Mouse (Mus musculus) embryonic facial prominence, embryonic 14.5 days (tissue): ENCODE data around the gene Traf7. TPM values are rescaled to one million over a fixed set of nuclear protein-coding genes. Genes with fewer than 3 reads are reported as not detected.
A peak's percentile ranks its signal among the peaks of the same experiment; 100 is the strongest.

Source experiments
- ATAC-seq: fragments of 200-750 bp; cut with Nextera tagmentation; 2 replicates; pipeline ENCODE4 v1.8.0; 2017; ENCODE audit warnings: low read depth, moderate number of reproducible peaks, moderate TSS enrichment
- DNase-seq: peaks from one replicate; pipeline ENCODE4 v3.0.0-alpha.2; 2015; ENCODE audit warnings: low spot score
- H3K27ac ChIP-seq: fragments of 300-500 bp; sonication (generic); replicated peaks from 2 replicates; pipeline ENCODE4 v1.5.1; 2014; ENCODE audit warnings: low read depth, mild to moderate bottlenecking, low read length, moderate library complexity
- H3K27me3 ChIP-seq: fragments of 300-500 bp; sonication (generic); replicated peaks from 2 replicates; pipeline ENCODE4 v1.6.1; 2014; ENCODE audit warnings: low read length; ENCODE audit not compliant: control insufficient read depth, insufficient read depth
- H3K36me3 ChIP-seq: fragments of 300-500 bp; sonication (generic); 2 replicates; pipeline ENCODE4 v1.6.1; 2014; ENCODE audit warnings: low read length, mixed read lengths; ENCODE audit not compliant: control insufficient read depth, insufficient read depth
- H3K4me1 ChIP-seq: fragments of 300-500 bp; sonication (generic); 2 replicates; pipeline ENCODE4 v1.6.1; 2014; ENCODE audit warnings: antibody characterized with exemption, low read length; ENCODE audit not compliant: control insufficient read depth, insufficient read depth
- H3K4me2 ChIP-seq: fragments of 300-500 bp; sonication (generic); 2 replicates; pipeline ENCODE4 v1.6.1; 2014; ENCODE audit warnings: low read depth, mild to moderate bottlenecking, low read length, moderate library complexity, mixed read lengths
- H3K4me3 ChIP-seq: fragments of 300-500 bp; sonication (generic); 2 replicates; pipeline ENCODE4 v1.5.1; 2014; ENCODE audit warnings: low read depth, mild to moderate bottlenecking, low read length
- H3K9ac ChIP-seq: fragments of 300-500 bp; sonication (generic); 2 replicates; pipeline ENCODE4 v1.6.1; 2014; ENCODE audit warnings: low read depth, mild to moderate bottlenecking, low read length, moderate library complexity, mixed read lengths
- H3K9me3 ChIP-seq: fragments of 300-500 bp; sonication (generic); 2 replicates; pipeline ENCODE4 v1.6.1; 2016; ENCODE audit warnings: low read length; ENCODE audit not compliant: control insufficient read depth
- WGBS: fragments of 180-500 bp; shearing (Covaris S2); extraction: QIAGEN DNeasy Blood & Tissue Kit; methylation state at CpG from one replicate; pipeline ENCODE4 v1.1.7; 2014; 5-methylcytosine and 5-hydroxymethylcytosine counted together
- polyA plus RNA-seq: library from polyadenylated mRNA; unstranded; fragments of >200 nt; fragmentation: Nextera tagmentation; extraction: Ambion mirVana; gene quantifications from 2 replicates; pipeline ENCODE4 v1.2.1, GENCODE M21; 2014

Gene Traf7
- polyA plus RNA-seq, 1 experiment from 2014 or later: 78.9 TPM

DNA sequence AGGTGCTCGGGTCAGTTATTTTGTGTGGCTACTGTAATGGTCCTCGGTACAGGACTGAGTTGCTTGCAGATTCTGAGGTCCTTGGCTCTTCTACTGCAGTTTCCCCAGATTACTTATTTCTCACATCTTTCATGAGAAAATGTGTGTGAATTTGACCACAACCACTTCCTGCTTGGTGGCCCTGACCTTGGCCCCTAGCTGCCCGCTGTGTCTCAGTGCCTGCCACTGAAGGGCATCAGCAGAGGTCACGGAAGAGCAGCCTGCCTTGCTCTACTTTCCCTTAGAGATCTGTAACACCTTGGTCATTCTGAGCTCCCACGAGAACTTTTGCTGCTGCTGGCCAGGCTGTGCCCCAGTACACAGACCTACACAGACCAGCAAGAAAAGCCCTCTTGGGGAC lies 35.9 kb upstream of the Traf7 start:
- WGBS: 85% methylated on average over 5 of the region's 5 CpGs
- no peak overlapping the region for H3K4me2 ChIP-seq
- DNase-seq: no peak
- H3K27me3 ChIP-seq: no peaks in the 10 kb centered on the region
- no peak overlapping the region for H3K9ac ChIP-seq
- H3K27ac ChIP-seq: no peak overlapping the region
- ATAC-seq: no peak
- H3K4me1 ChIP-seq: peaks cover 17% of the 10 kb centered on the region
- peaks cover 37% of the 10 kb centered on the region for H3K36me3 ChIP-seq
- H3K9me3 ChIP-seq: no peaks in the 10 kb centered on the region
- no peak overlapping the region for H3K4me3 ChIP-seq

GRCm38 (mm10) chr17:24561592-24561991 lies 33.9 kb upstream of the Traf7 start:
- no peak overlapping the region for H3K4me2 ChIP-seq
- no peaks in the 10 kb centered on the region for H3K27me3 ChIP-seq
- ATAC-seq: no peak
- no peak for DNase-seq
- no peaks in the 10 kb centered on the region for H3K9me3 ChIP-seq
- H3K4me3 ChIP-seq: no peak overlapping the region
- H3K4me1 ChIP-seq: peaks cover 23% of the 10 kb centered on the region
- H3K9ac ChIP-seq: no peak overlapping the region
- peaks cover 21% of the 10 kb centered on the region; the same call in 1 of the 2 replicates for H3K36me3 ChIP-seq
- 86% methylated on average over 2 of the region's 2 CpGs for WGBS
- no peak overlapping the region for H3K27ac ChIP-seq

DNA sequence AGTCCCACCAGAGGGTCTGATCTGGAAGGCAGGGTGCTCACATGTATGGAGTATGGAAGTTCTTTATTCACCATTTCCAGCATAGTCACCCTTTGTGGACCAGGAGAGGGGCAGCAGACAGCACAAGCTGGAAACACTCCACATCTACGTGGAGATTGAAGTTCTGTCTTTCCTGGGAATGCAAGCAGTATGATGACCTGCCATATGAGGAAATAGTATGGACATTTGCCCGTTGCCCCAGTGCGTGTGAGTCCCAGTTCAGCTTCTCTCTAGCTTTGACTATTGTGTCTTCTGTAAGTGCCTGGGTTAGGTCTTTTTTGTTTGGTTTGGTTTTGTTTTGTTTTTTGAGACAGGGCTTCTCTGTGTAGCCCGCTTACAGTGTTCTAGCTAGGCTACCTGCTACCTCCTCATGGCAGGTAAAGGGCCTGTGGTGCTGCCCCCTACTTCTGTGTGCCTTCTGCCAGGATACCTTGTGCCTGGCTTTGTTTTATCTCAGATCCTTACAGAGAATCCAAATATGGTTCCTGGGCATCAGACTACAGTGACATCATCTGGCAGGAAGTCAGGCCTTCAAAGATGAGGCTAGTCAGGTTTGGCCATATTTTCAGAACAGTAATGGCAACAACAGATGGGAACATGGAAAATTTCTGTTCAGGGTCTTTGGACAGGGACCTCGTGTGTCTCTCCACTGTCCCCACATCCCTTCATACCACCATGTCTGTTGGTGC lies 32.7 kb upstream of the Traf7 start:
- H3K36me3 ChIP-seq: peaks cover 10% of the 10 kb centered on the region; the same call in 1 of the 2 replicates
- no peaks in the 10 kb centered on the region for H3K27me3 ChIP-seq
- no peaks in the 10 kb centered on the region for H3K9me3 ChIP-seq
- H3K9ac ChIP-seq: no peak overlapping the region
- 89% methylated on average over 5 of the region's 5 CpGs for WGBS
- DNase-seq (no peak), ATAC-seq (no peak)
- H3K4me1 ChIP-seq: peaks cover 22% of the 10 kb centered on the region
- no peak overlapping the region for H3K27ac ChIP-seq
- H3K4me2 ChIP-seq: no peak overlapping the region
- no peak overlapping the region for H3K4me3 ChIP-seq

DNA sequence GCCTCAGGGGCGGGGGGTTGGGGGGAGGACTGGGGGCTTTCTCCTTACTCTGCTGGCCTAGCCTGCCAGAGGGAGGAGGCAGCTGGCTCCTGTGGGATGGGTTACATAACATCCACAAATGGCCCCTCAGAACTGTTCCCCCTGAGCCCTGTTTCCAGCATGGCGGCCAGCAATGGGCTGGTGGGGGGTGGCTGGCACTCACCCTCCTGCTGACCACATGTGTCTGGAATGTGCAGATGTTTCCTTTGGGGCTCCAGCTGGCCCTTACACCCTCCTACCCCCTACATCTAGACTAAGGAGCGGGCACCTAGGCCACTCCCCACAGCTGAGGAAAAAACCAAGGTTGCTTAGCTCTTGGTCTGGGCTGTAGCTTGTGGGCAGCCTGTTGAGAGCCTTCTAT lies 31.4 kb upstream of the Traf7 start:
- no peak overlapping the region for H3K4me3 ChIP-seq
- peaks cover 22% of the 10 kb centered on the region for H3K4me1 ChIP-seq
- WGBS: 46% methylated on average over 2 of the region's 3 CpGs
- ATAC-seq (peak; percentile 66), DNase-seq (peak; percentile 52)
- H3K27me3 ChIP-seq: no peaks in the 10 kb centered on the region
- H3K27ac ChIP-seq: peak overlapping the region; percentile 83
- H3K9ac ChIP-seq: 0 out of 2 replicates have a peak overlapping the region, but pooled peaks have one; percentile 8
- H3K36me3 ChIP-seq: 0 out of 2 replicates have a peak, but pooled peaks cover 3% of the 10 kb centered on the region
- H3K4me2 ChIP-seq: peak overlapping the region; percentile 29
- no peaks in the 10 kb centered on the region for H3K9me3 ChIP-seq

DNA sequence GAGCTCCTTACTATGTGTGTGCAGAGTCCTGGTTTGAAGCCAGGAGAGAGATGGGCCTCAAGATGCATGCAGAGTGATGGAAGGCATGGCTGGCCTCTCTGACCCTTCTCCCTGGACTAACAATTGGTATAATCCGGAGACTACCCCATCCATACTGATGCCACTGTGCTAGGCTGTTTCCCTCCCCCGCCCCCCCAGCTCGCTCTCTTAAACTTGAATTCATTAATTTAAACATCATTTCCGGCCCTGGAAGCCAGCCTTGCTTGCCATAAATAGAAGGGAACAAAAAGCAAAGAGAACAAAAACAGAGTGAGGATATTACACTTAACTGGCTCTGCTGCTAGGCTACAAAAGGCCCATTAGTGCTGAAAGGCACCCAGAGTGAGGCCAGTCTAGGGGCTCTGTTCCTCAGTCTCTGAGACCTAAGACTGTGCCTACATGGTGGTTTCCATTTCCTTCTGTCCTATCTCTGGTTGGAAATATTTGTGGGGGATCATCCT lies 30.9 kb upstream of the Traf7 start:
- 54% methylated on average over 4 of the region's 4 CpGs for WGBS
- ATAC-seq: peak; percentile 48; the same call in 1 of the 2 replicates
- H3K36me3 ChIP-seq: 0 out of 2 replicates have a peak, but pooled peaks cover 3% of the 10 kb centered on the region
- peak overlapping the region; percentile 29 for H3K4me2 ChIP-seq
- no peaks in the 10 kb centered on the region for H3K27me3 ChIP-seq
- H3K9ac ChIP-seq: 0 out of 2 replicates have a peak overlapping the region, but pooled peaks have one; percentile 8
- no peaks in the 10 kb centered on the region for H3K9me3 ChIP-seq
- DNase-seq: peak; percentile 63
- H3K27ac ChIP-seq: peak overlapping the region; percentile 83
- peaks cover 22% of the 10 kb centered on the region for H3K4me1 ChIP-seq
- H3K4me3 ChIP-seq: no peak overlapping the region

DNA sequence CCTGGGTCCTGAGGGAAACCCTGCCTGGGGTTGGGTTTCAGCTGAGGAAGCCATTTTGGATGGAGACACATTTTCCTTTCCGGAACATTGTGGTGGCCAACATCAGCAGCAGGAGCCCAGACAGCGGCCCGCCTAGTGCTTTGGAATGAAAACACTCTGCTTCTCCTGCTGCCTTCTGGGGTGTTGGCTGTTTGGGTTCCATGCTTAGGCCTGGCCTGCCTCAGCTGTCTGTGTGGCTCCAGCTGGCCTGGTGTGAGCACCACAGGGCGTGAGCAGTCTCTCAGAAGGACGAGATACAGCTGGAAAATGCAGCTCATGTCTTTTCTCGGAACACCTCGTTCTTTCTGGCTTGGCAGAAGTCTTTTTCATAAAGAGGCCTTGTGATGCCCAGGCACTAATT lies 29.4 kb upstream of the Traf7 start:
- Histone ChIP-seq H3K27me3 (no peaks in the 10 kb centered on the region), H3K9me3 (no peaks in the 10 kb centered on the region), H3K4me3 (no peak overlapping the region), H3K9ac (no peak overlapping the region), H3K4me1 (peaks cover 27% of the 10 kb centered on the region), H3K27ac (no peak overlapping the region), H3K4me2 (no peak overlapping the region), H3K36me3 (0 out of 2 replicates have a peak, but pooled peaks cover 3% of the 10 kb centered on the region)
- ATAC-seq (no peak), DNase-seq (no peak)
- 74% methylated on average over 7 of the region's 7 CpGs for WGBS

DNA sequence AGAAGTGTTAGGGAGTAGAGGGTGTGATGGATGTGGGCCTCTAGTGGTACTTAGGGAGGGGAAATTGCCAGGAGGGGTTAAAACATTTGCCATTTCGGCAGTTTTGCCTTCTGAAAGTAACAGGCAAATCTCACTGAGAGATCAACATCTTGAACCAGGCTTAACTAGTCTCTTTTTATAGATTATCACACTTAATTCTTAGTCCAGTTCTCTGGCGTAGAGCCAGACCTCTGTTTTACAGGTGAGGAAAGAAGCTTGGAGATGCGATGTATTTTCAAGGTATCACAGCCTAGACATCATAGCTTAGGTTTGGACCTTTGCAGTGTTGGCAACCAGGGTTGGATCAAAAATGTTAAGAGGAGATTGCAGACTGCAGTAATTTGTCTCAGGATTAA lies 23.3 kb upstream of the Traf7 start:
- 42% methylated on average over 3 of the region's 3 CpGs for WGBS
- 0 out of 2 replicates have a peak overlapping the region, but pooled peaks have one; percentile 95 for H3K27ac ChIP-seq
- ATAC-seq: no peak

DNA sequence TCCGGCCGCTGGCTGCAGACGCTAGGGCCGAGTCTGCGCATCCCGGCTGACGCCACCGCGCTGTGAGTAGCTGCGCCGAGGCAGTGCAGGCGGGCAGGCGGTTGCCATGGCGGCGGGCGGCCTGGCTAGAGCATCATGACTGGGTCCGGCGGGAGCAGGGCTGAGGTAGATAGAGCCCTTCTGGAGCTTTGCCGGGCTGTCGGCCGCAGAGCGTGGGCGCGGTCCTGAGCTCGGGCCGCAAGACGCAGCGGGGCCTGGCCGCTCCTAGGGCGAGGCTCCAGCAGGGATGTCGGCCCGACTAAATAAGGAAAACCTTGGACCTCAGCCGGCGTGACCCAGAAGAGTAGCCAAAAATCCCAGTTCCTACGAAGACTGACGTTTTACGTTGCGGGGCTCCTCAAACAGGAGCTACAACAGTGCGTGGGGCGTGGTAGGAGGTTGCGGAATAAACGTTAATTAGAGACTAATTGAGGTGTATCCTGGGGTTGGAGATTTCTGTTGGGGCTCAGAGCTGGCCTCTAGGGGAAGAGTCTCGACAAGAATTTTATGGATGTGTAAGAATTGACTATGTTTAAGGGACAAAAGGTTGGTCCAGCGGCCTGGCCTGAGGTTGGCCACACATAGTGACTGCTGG lies 22.8 kb upstream of the Traf7 start:
- no peaks in the 10 kb centered on the region for H3K9me3 ChIP-seq
- peaks cover 21% of the 10 kb centered on the region for H3K4me1 ChIP-seq
- ATAC-seq (peak; percentile 85), DNase-seq (peak; percentile 84)
- under 1% methylated on average over 39 of the region's 44 CpGs for WGBS
- H3K27ac ChIP-seq: peak overlapping the region; percentile 95
- peak overlapping the region; percentile 94 for H3K4me3 ChIP-seq
- peak overlapping the region; percentile 96 for H3K9ac ChIP-seq
- H3K36me3 ChIP-seq: no peaks in the 10 kb centered on the region
- peaks cover 3% of the 10 kb centered on the region; the same call in 1 of the 2 replicates for H3K27me3 ChIP-seq
- peak overlapping the region; percentile 75 for H3K4me2 ChIP-seq

More for the DNA sequence above, 23.3 kb upstream of the Traf7 start:
- H3K36me3 ChIP-seq: no peaks in the 10 kb centered on the region
- peaks cover 21% of the 10 kb centered on the region for H3K4me1 ChIP-seq
- DNase-seq: no peak
- H3K27me3 ChIP-seq: peaks cover 3% of the 10 kb centered on the region; the same call in 1 of the 2 replicates
- peak overlapping the region; percentile 94 for H3K4me3 ChIP-seq
- H3K9me3 ChIP-seq: no peaks in the 10 kb centered on the region
- peak overlapping the region; percentile 96 for H3K9ac ChIP-seq
- peak overlapping the region; percentile 75 for H3K4me2 ChIP-seq
